In genomic region chr10:74987698-74988470, GRCm38 (mm10) we compare ENCODE assay signal across 15 mouse cellular contexts. TPM values are rescaled to one million over a fixed set of nuclear protein-coding genes. Genes with fewer than 3 reads are reported as not detected.
DNase-seq lines count a peak whose midpoint lies in the region; ATAC-seq lines count a peak whose summit lies in the region.
"Had no signal": no experiment of that assay in that cellular context is flagged by ENCODE, and none has a peak within 500 bp of the region (broad histone marks: within the 10 kb centered on the region; RNA-seq: fewer than 3 reads in every experiment).

No protein-coding gene starts in this region.

- H3K4me1 ChIP-seq in heart, embryonic 15.5 days (replicated peaks): peaks cover 14% of the 10 kb centered on the region
- peaks cover 15% of the 10 kb centered on the region; the same call in 1 of the 2 replicates for H3K4me1 ChIP-seq in midbrain, embryonic 15.5 days
- peaks cover 15% of the 10 kb centered on the region for H3K4me1 ChIP-seq in midbrain, embryonic 10.5 days
- peaks cover 30% of the 10 kb centered on the region for H3K4me1 ChIP-seq in liver, embryonic 12.5 days

- H3K4me2 ChIP-seq in heart, embryonic 15.5 days: no peak overlapping the region
- no peak overlapping the region for H3K4me2 ChIP-seq in midbrain, embryonic 15.5 days
- H3K4me2 ChIP-seq in liver, embryonic 12.5 days: peak overlapping the region; percentile 25; the same call in 1 of the 2 replicates
- H3K4me2 ChIP-seq: limb, embryonic 15.5 days had no signal

- peak; percentile 26 for ATAC-seq in heart, embryonic 15.5 days (replicated peaks; ENCODE audit: insufficient number of reproducible peaks, insufficient read depth, low FRiP score, low read depth)
- peak; percentile 37; the same call in 1 of the 2 replicates for ATAC-seq in midbrain, embryonic 15.5 days (replicated peaks)
- peak; percentile 58 for ATAC-seq in liver, embryonic 12.5 days

- H3K27me3 ChIP-seq in heart, embryonic 15.5 days: peaks cover 29% of the 10 kb centered on the region
- H3K27me3 ChIP-seq in midbrain, embryonic 15.5 days (replicated peaks): no peaks in the 10 kb centered on the region
- peaks cover 13% of the 10 kb centered on the region; the same call in 1 of the 2 replicates for H3K27me3 ChIP-seq in midbrain, embryonic 10.5 days (ENCODE audit: low read depth, poor library complexity, severe bottlenecking)
- H3K27me3 ChIP-seq in liver, embryonic 12.5 days (replicated peaks): peaks cover 14% of the 10 kb centered on the region; the same call in 1 of the 2 replicates
- H3K27me3 ChIP-seq: limb, embryonic 15.5 days had no signal

- no peak overlapping the region for H3K9ac ChIP-seq in heart, embryonic 15.5 days
- no peak overlapping the region for H3K9ac ChIP-seq in midbrain, embryonic 15.5 days
- H3K9ac ChIP-seq in liver, embryonic 12.5 days: no peak overlapping the region
- H3K9ac ChIP-seq: limb, embryonic 15.5 days had no signal

- no peaks in the 10 kb centered on the region for H3K36me3 ChIP-seq in heart, embryonic 15.5 days
- peaks cover 21% of the 10 kb centered on the region for H3K36me3 ChIP-seq in midbrain, embryonic 15.5 days (replicated peaks)
- peaks cover 19% of the 10 kb centered on the region for H3K36me3 ChIP-seq in midbrain, embryonic 10.5 days
- no peaks in the 10 kb centered on the region for H3K36me3 ChIP-seq in liver, embryonic 12.5 days

- intact Hi-C loops in heart, postnatal 25 days (cut with DNase I): no loop called here

- DNase-seq in heart, postnatal 25 days (ENCODE audit: low spot score): no peak
- no peak for DNase-seq in midbrain, embryonic 10.5 days (ENCODE audit: low spot score)
- peak; percentile 31 for DNase-seq in yolk sac, embryonic 10.5 days (ENCODE audit: low spot score)
- no peak for DNase-seq in right cerebral cortex, adult 2 months (ENCODE audit: low spot score in 2 of 2)
- DNase-seq in cerebellum, adult 9-10 months: no peak
- DNase-seq: adrenal gland, adult 2 months; cerebellum, adult 8-10 months; right cerebral cortex, postnatal 25 days; thymus, postnatal 14 days had no signal

- 47% methylated on average over 14 of the region's 14 CpGs for WGBS in heart, embryonic 15.5 days
- 78% methylated on average over 14 of the region's 14 CpGs for WGBS in midbrain, embryonic 15.5 days
- 82% methylated on average over 14 of the region's 14 CpGs for WGBS in midbrain, embryonic 10.5 days
- whole genome bisulfite sequencing in liver, embryonic 12.5 days (ENCODE audit: insufficient replicate concordance): 15% methylated on average over 14 of the region's 14 CpGs

- H3K4me3 ChIP-seq in heart, embryonic 15.5 days: no peak overlapping the region
- no peak overlapping the region for H3K4me3 ChIP-seq in midbrain, embryonic 15.5 days
- no peak overlapping the region for H3K4me3 ChIP-seq in midbrain, embryonic 10.5 days
- no peak overlapping the region for H3K4me3 ChIP-seq in liver, embryonic 12.5 days
- H3K4me3 ChIP-seq: limb, embryonic 15.5 days; myocyte had no signal

- H3K27ac ChIP-seq in heart, embryonic 15.5 days: no peak overlapping the region
- H3K27ac ChIP-seq in midbrain, embryonic 15.5 days: no peak overlapping the region
- no peak overlapping the region for H3K27ac ChIP-seq in midbrain, embryonic 10.5 days (replicated peaks)
- no peak overlapping the region; the same call in 1 of the 2 replicates for H3K27ac ChIP-seq in liver, embryonic 12.5 days
- H3K27ac ChIP-seq: limb, embryonic 15.5 days had no signal

- no peaks in the 10 kb centered on the region for H3K9me3 ChIP-seq in heart, embryonic 15.5 days (replicated peaks)
- H3K9me3 ChIP-seq in midbrain, embryonic 15.5 days: no peaks in the 10 kb centered on the region
- peaks cover 3% of the 10 kb centered on the region; the same call in 1 of the 2 replicates for H3K9me3 ChIP-seq in midbrain, embryonic 10.5 days (replicated peaks)
- no peaks in the 10 kb centered on the region for H3K9me3 ChIP-seq in liver, embryonic 12.5 days (replicated peaks)
- H3K9me3 ChIP-seq: limb, embryonic 15.5 days had no signal

RNA-seq across cellular contexts. Expression of gene Gnaz, which starts 20.9 kb away (rescaled TPM):
- 1.2 and 1.7 TPM in 2 replicates for polyA plus RNA-seq in heart, embryonic 15.5 days (2015; fragmentation: Nextera tagmentation; extraction: Ambion mirVana)
- total RNA-seq in heart, postnatal 25 days (2021): under 1 TPM; 0.67 to 0.68 TPM
- 86.2 and 96.0 TPM in 2 replicates for polyA plus RNA-seq in midbrain, embryonic 15.5 days (2015; fragmentation: Nextera tagmentation; extraction: Ambion mirVana)
- 7.6 and 10.9 TPM in 2 replicates for polyA plus RNA-seq in midbrain, embryonic 10.5 days (2016; fragmentation: Nextera tagmentation; extraction: Ambion mirVana)
- polyA plus RNA-seq in liver, embryonic 12.5 days (2016; fragmentation: Nextera tagmentation; extraction: Ambion mirVana): 9.0 and 9.6 TPM in 2 replicates

RNA-seq across cellular contexts. Expression of gene Rsph14, which starts 44.5 kb away (rescaled TPM):
- 0.20 TPM in 1 of 2 replicates, not detected in the other for polyA plus RNA-seq in heart, embryonic 15.5 days (2015; fragmentation: Nextera tagmentation; extraction: Ambion mirVana)
- not detected for total RNA-seq in heart, postnatal 25 days (2021)
- 0.54 and 1.5 TPM in 2 replicates for polyA plus RNA-seq in midbrain, embryonic 15.5 days (2015; fragmentation: Nextera tagmentation; extraction: Ambion mirVana)
- polyA plus RNA-seq in midbrain, embryonic 10.5 days (2016; fragmentation: Nextera tagmentation; extraction: Ambion mirVana): not detected in 2 replicates
- polyA plus RNA-seq in liver, embryonic 12.5 days (2016; fragmentation: Nextera tagmentation; extraction: Ambion mirVana): 0.08 TPM in 1 of 2 replicates, not detected in the other
- polyA plus RNA-seq: adrenal gland, adult 2 months; heart, postnatal 0 days; limb, embryonic 15.5 days; myocyte had no signal

RNA-seq across cellular contexts. Expression of gene Rab36, which starts 49.0 kb away (rescaled TPM):
- polyA plus RNA-seq in heart, embryonic 15.5 days (2015; fragmentation: Nextera tagmentation; extraction: Ambion mirVana): 2.2 and 4.1 TPM in 2 replicates
- total RNA-seq in heart, postnatal 25 days (2021): under 1 TPM; 0.49 to 0.50 TPM
- 22.2 and 23.2 TPM in 2 replicates for polyA plus RNA-seq in midbrain, embryonic 15.5 days (2015; fragmentation: Nextera tagmentation; extraction: Ambion mirVana)
- 9.9 and 10.4 TPM in 2 replicates for polyA plus RNA-seq in midbrain, embryonic 10.5 days (2016; fragmentation: Nextera tagmentation; extraction: Ambion mirVana)
- 3.4 and 4.1 TPM in 2 replicates for polyA plus RNA-seq in liver, embryonic 12.5 days (2016; fragmentation: Nextera tagmentation; extraction: Ambion mirVana)
